ENCODE assay signal across 30 mouse cellular contexts in the genomic region with DNA sequence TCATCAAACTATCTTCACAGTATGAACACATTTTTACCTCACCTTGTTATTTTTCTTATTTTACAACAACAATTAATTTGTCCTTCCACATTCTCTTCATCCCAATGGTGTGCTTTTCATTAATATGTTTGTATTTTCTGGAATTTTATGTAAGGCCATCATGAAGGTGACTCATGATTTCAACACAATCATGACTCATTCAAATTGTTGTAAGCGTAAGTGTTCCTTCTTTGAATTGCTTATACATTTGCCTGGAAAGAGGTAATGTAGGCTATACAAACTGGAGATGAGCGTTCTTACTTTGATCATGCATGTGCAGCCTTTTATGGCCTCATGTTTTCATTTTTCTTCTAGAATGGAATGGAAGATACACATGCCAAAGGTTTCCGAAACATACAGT. TPM values are rescaled to one million over a fixed set of nuclear protein-coding genes. Genes with fewer than 3 reads are reported as not detected.
"Had no signal": no experiment of that assay in that cellular context is flagged by ENCODE, and none has a peak within 500 bp of the region (broad histone marks: within the 10 kb centered on the region; RNA-seq: fewer than 3 reads in every experiment).

No protein-coding gene starts in this region.

- H3K9me3 ChIP-seq: kidney, embryonic 15.5 days; limb, embryonic 12.5 days; limb, embryonic 15.5 days; liver, embryonic 15.5 days; lung, embryonic 15.5 days; neural tube, embryonic 12.5 days; neural tube, embryonic 15.5 days had no signal

- H3K27me3 ChIP-seq: kidney, embryonic 15.5 days; limb, embryonic 12.5 days; limb, embryonic 15.5 days; liver, embryonic 15.5 days; lung, embryonic 15.5 days; neural tube, embryonic 12.5 days; neural tube, embryonic 15.5 days had no signal

- H3K4me3 ChIP-seq: kidney, embryonic 15.5 days; limb, embryonic 12.5 days; limb, embryonic 15.5 days; liver, embryonic 15.5 days; lung, embryonic 15.5 days; neural tube, embryonic 12.5 days; neural tube, embryonic 15.5 days had no signal

- DNase-seq: kidney, postnatal 10 days; kidney, postnatal 36 days; layer of hippocampus, postnatal 36 days; left cerebral cortex, postnatal 4 days; lung, adult 18-20 months; lung, postnatal 10 days; lung, postnatal 4 days; midbrain, embryonic 14.5 days; right cerebral cortex, adult 18-20 months; right cerebral cortex, postnatal 14 days; right cerebral cortex, postnatal 4 days; thymus, adult 2 months; thymus, postnatal 14 days; thymus, postnatal 4 days had no signal

- H3K4me1 ChIP-seq: kidney, embryonic 15.5 days; limb, embryonic 12.5 days; limb, embryonic 15.5 days; liver, embryonic 15.5 days; lung, embryonic 15.5 days; neural tube, embryonic 12.5 days; neural tube, embryonic 15.5 days had no signal

- H3K36me3 ChIP-seq: kidney, embryonic 15.5 days; limb, embryonic 12.5 days; limb, embryonic 15.5 days; liver, embryonic 15.5 days; lung, embryonic 15.5 days; neural tube, embryonic 12.5 days; neural tube, embryonic 15.5 days had no signal

- H3K27ac ChIP-seq: kidney, embryonic 15.5 days; limb, embryonic 12.5 days; limb, embryonic 15.5 days; liver, embryonic 15.5 days; lung, embryonic 15.5 days; neural tube, embryonic 12.5 days; neural tube, embryonic 15.5 days; stomach, postnatal 0 days had no signal

RNA-seq across cellular contexts. Expression of a gene that starts 40.8 kb away (rescaled TPM):
- total RNA-seq: layer of hippocampus, adult 8-10 months; layer of hippocampus, postnatal 10 days; layer of hippocampus, postnatal 36 days; left cerebral cortex, adult 8-10 months; left cerebral cortex, postnatal 14 days; left cerebral cortex, postnatal 4 days; megakaryocyte-erythroid progenitor cell, adult 5-6 weeks; midbrain, postnatal 0 days had no signal
- polyA plus RNA-seq: limb, embryonic 12.5 days; liver, embryonic 11.5 days; midbrain, embryonic 11.5 days had no signal
